In the genomic region with DNA sequence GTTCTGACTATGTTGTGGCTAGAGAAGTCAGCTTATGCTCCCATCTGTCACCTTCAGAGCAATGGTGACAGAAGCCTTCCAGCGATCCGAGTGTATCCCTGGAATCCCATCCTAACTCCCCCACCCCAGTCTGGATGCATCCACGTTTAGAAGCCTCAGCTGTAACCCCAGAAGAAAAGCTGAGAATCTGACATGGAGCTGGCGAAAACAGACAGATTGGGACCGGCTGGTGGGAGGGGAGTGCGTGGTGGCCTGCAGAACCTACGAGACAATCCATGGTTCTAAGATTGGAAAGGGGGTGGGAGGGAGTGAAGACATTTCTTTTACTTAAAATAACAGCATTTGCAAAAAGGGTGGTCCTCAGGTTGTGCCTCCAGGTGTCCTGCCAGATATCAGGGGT, we compare ENCODE assay signal across 15 mouse cellular contexts. TPM values are rescaled to one million over a fixed set of nuclear protein-coding genes. Genes with fewer than 3 reads are reported as not detected.
DNase-seq lines count a peak whose midpoint lies in the region; ATAC-seq and TF ChIP-seq lines count a peak whose summit lies in the region.
"Had no signal": no experiment of that assay in that cellular context is flagged by ENCODE, and none has a peak within 500 bp of the region (broad histone marks: within the 10 kb centered on the region; RNA-seq: fewer than 3 reads in every experiment).

No protein-coding gene starts in this region.

- H3K4me1 ChIP-seq in lung, embryonic 14.5 days (ENCODE audit: insufficient read depth) = peaks cover 7% of the 10 kb centered on the region; the same call in 1 of the 2 replicates
- H3K4me1 ChIP-seq: midbrain, embryonic 10.5 days had no signal

- intact Hi-C loops in left cerebral cortex, postnatal 14 days (cut with DNase I) = loop anchor here (5.0 kb wide), 1 partner anchor 60 kb away; no protein-coding TSS in a partner anchor

- H3K27ac ChIP-seq in lung, embryonic 14.5 days (ENCODE audit: low read depth) = no peak overlapping the region
- H3K27ac ChIP-seq: limb, embryonic 13.5 days; midbrain, embryonic 10.5 days had no signal

- H3K4me2 ChIP-seq in lung, embryonic 14.5 days = no peak overlapping the region
- H3K4me2 ChIP-seq: limb, embryonic 13.5 days had no signal

- ATAC-seq in lung, embryonic 14.5 days (ENCODE audit: insufficient read depth) = peak; percentile 39; the same call in 1 of the 2 replicates
- ATAC-seq in megakaryocyte-erythroid progenitor cell, adult 5-6 weeks (replicated peaks; ENCODE audit: low FRiP score, low TSS enrichment, poor library complexity, severe bottlenecking) = no peak
- ATAC-seq: CD4-positive, CD25-positive, alpha-beta regulatory T cell, adult 4 months had no signal

- DNase-seq in lung, embryonic 14.5 days = no peak
- DNase-seq in lung, adult 18-20 months = no peak
- DNase-seq in frontal cortex, postnatal 14 days (ENCODE audit: low spot score in 2 of 2) = peak; percentile 39 to 46
- DNase-seq in left cerebral cortex, postnatal 14 days (ENCODE audit: low spot score in 2 of 2) = peak; percentile 68 to 72
- DNase-seq in telencephalon, adult 2 months (ENCODE audit: low read depth, low spot score) = peak; percentile 93
- DNase-seq in kidney, adult 9 months = no peak
- DNase-seq: adrenal gland, postnatal 36 days; cerebellum, postnatal 25 days; gastrocnemius, postnatal 14 days; kidney, postnatal 25 days; lung, postnatal 10 days had no signal

- H3K36me3 ChIP-seq in lung, embryonic 14.5 days (ENCODE audit: insufficient read depth) = peaks cover 10% of the 10 kb centered on the region

- H3K9ac ChIP-seq in lung, embryonic 14.5 days = no peak overlapping the region
- H3K9ac ChIP-seq: limb, embryonic 13.5 days had no signal

- TF ChIP-seq CTCF in lung, embryonic 14.5 days (IDR thresholded peaks at IDR 0.05; ENCODE audit: low read depth) = no peak

- H3K27me3 ChIP-seq in lung, embryonic 14.5 days (ENCODE audit: insufficient read depth, low read length) = no peaks in the 10 kb centered on the region
- H3K27me3 ChIP-seq: limb, embryonic 13.5 days had no signal

- no peak overlapping the region for H3K4me3 ChIP-seq in lung, embryonic 14.5 days (ENCODE audit: low read depth, low read length)
- H3K4me3 ChIP-seq: limb, embryonic 13.5 days; midbrain, embryonic 10.5 days had no signal

- H3K9me3 ChIP-seq in lung, embryonic 14.5 days (ENCODE audit: low read depth, low read length) = no peaks in the 10 kb centered on the region
- H3K9me3 ChIP-seq: limb, embryonic 13.5 days; midbrain, embryonic 10.5 days had no signal

- 59% methylated on average over 7 of the region's 7 CpGs for WGBS in lung, embryonic 14.5 days

RNA-seq across cellular contexts. Expression of a gene that starts 37.4 kb away (rescaled TPM):
- 45.6 and 46.9 TPM in 2 replicates for polyA plus RNA-seq in lung, embryonic 14.5 days (2014; fragmentation: Nextera tagmentation; extraction: Ambion mirVana)
- 10 to 100 TPM; 38.7 to 39.8 TPM for total RNA-seq in left cerebral cortex, postnatal 14 days (2021)
- total RNA-seq in megakaryocyte-erythroid progenitor cell, adult 5-6 weeks (2014; fragmentation: Nextera tagmentation) = 12.5 and 13.4 TPM in 2 replicates
- total RNA-seq in megakaryocyte-erythroid progenitor cell, adult 5-6 weeks (2017) = 9.9 and 18.6 TPM in 2 replicates

Comparison
In these comparisons a context has a peak if more than half of its experiments do, and no peak if none do; other contexts are left out.
1. DNase-seq: peak in frontal cortex, postnatal 14 days (2 of 2), left cerebral cortex, postnatal 14 days (2 of 2) and telencephalon, adult 2 months (single experiment); none in lung, embryonic 14.5 days (single experiment), lung, adult 18-20 months (0 of 2) and kidney, adult 9 months (single experiment).